Mouse (Mus musculus) left cerebral cortex, adult 2 months (tissue): ENCODE data around the gene Ubp1. TPM values are rescaled to one million over a fixed set of nuclear protein-coding genes. Genes with fewer than 3 reads are reported as not detected.

ENCODE experiments used
- DNase-seq, 2 experiments: peaks; one replicate each; pipeline ENCODE4 v3.0.0; 2021 to 2022; ENCODE audit warnings: low spot score in 2 of 2, mixed read lengths in 1 of 2; ENCODE audit errors: extremely low spot score in 1 of 2
- H3K27ac ChIP-seq: fragments of 200-600 bp; 2 replicates; pipeline ENCODE4 v1.8.1; 2022
- H3K4me3 ChIP-seq: fragments of 200-600 bp; 2 replicates; pipeline ENCODE4 v1.8.1; 2022
- CTCF ChIP-seq: fragments of 200-600 bp; IDR thresholded peaks from 2 replicates; pipeline ENCODE4 v1.8.1; 2022; ENCODE audit warnings: antibody characterized with exemption, mild to moderate bottlenecking, moderate library complexity
- intact Hi-C: fragments of 180-260 bp; cut with DNase I; formaldehyde crosslinking; loops from one replicate; pipeline ENCODE4 v1.15.1; 2025
- total RNA-seq, 2 experiments: library from RNA; stranded (reverse); gene quantifications; 2 replicates each; pipeline ENCODE4 v1.2.3; 2021

Ubp1 gene
- total RNA-seq, 2 experiments from 2014 or later: 74.6 to 82.4 TPM

- intact Hi-C loops: no loop called here
- no peak for DNase-seq
- no peak for TF ChIP-seq CTCF
- Histone ChIP-seq H3K4me3 (peak overlapping the region; percentile 76), H3K27ac (no peak overlapping the region; the same call in 1 of the 2 replicates)
Measured at GRCm38 (mm10) chr9:114025182-114025581, 94.4 kb downstream of the Ubp1 start.

- peak overlapping the region; percentile 93 for H3K27ac ChIP-seq
- no peak for DNase-seq
- no peak for TF ChIP-seq CTCF
- intact Hi-C loops: no loop called here
- H3K4me3 ChIP-seq: peak overlapping the region; percentile 76
Measured at GRCm38 (mm10) chr9:114025846-114026245, 95.1 kb downstream of the Ubp1 start.

- intact Hi-C loops: no loop called here
- no peak for TF ChIP-seq CTCF
Measured at GRCm38 (mm10) chr9:114026261-114026934, 95.7 kb downstream of the Ubp1 start.

More at GRCm38 (mm10) chr9:114026261-114026934, 95.7 kb downstream of the Ubp1 start:
- peak; percentile 88 to 90 for DNase-seq
- Histone ChIP-seq H3K27ac (peak overlapping the region; percentile 93), H3K4me3 (peak overlapping the region; percentile 76)

Other genes with a start within 250 kb of the Ubp1 start
- 10 to 100 TPM; 70.4 to 80.8 TPM for gene Pdcd6ip, start 222.7 kb upstream of the Ubp1 start, total RNA-seq
- 100 to 1,000 TPM; 212 TPM for gene Clasp2, start 189.5 kb upstream of the Ubp1 start, total RNA-seq
- 10 to 100 TPM; 57.4 to 59.4 TPM for gene Fbxl2, start 115.3 kb downstream of the Ubp1 start, total RNA-seq
- gene Susd5, start 126.2 kb downstream of the Ubp1 start, total RNA-seq: 10 to 100 TPM in 1 of 2 experiments, 1 to 10 TPM in 1; 9.1 to 11.8 TPM